Mouse (Mus musculus) liver, embryonic 16.5 days (tissue): ENCODE data around the gene Zfr2. TPM values are rescaled to one million over a fixed set of nuclear protein-coding genes. Genes with fewer than 3 reads are reported as not detected.
A peak's percentile ranks its signal among the peaks of the same experiment; 100 is the strongest.

Experiments used
- ATAC-seq: fragments of 200-750 bp; cut with Nextera tagmentation; 2 replicates; pipeline ENCODE4 v1.8.0; 2017; ENCODE audit warnings: low read depth, mild to moderate bottlenecking, moderate number of reproducible peaks, moderate library complexity
- H3K27ac ChIP-seq: fragments of 300-500 bp; sonication (generic); 2 replicates; pipeline ENCODE4 v1.5.1; 2014; ENCODE audit warnings: mild to moderate bottlenecking, low read length
- H3K27me3 ChIP-seq: fragments of 300-500 bp; sonication (generic); 2 replicates; pipeline ENCODE4 v1.6.1; 2014; ENCODE audit warnings: low read depth, low read length, mixed read lengths; ENCODE audit not compliant: control insufficient read depth, insufficient read depth
- H3K36me3 ChIP-seq: fragments of 300-500 bp; sonication (generic); 2 replicates; pipeline ENCODE4 v1.6.1; 2014; ENCODE audit warnings: mild to moderate bottlenecking; ENCODE audit not compliant: control insufficient read depth, insufficient read depth
- H3K4me1 ChIP-seq: fragments of 300-500 bp; sonication (generic); 2 replicates; pipeline ENCODE4 v1.6.1; 2014; ENCODE audit warnings: low read depth, low read length, mixed read lengths; ENCODE audit not compliant: control insufficient read depth
- H3K4me2 ChIP-seq: fragments of 300-500 bp; sonication (generic); 2 replicates; pipeline ENCODE4 v1.6.1; 2014; ENCODE audit warnings: low read depth, low read length, mixed read lengths
- H3K4me3 ChIP-seq: fragments of 300-500 bp; sonication (generic); 2 replicates; pipeline ENCODE4 v1.5.1; 2014; ENCODE audit warnings: low read depth, mild to moderate bottlenecking, low read length
- H3K9ac ChIP-seq: fragments of 300-500 bp; sonication (generic); 2 replicates; pipeline ENCODE4 v1.6.1; 2014; ENCODE audit warnings: low read depth, low read length
- H3K9me3 ChIP-seq: fragments of 300-500 bp; sonication (generic); replicated peaks from 2 replicates; pipeline ENCODE4 v1.6.1; 2016; ENCODE audit warnings: low read length; ENCODE audit not compliant: control insufficient read depth
- WGBS: fragments of 180-500 bp; shearing (Covaris S2); extraction: QIAGEN DNeasy Blood & Tissue Kit; methylation state at CpG from one replicate; pipeline ENCODE4 v1.1.7; 2014; ENCODE audit not compliant: insufficient replicate concordance; 5-methylcytosine and 5-hydroxymethylcytosine counted together
- polyA plus RNA-seq: library from polyadenylated mRNA; unstranded; fragments of >200 nt; fragmentation: Nextera tagmentation; extraction: Ambion mirVana; gene quantifications from 2 replicates; pipeline ENCODE4 v1.2.1, GENCODE M21; 2015

Gene Zfr2
- polyA plus RNA-seq, 1 experiment from 2014 or later, result 0.59 TPM

DNA sequence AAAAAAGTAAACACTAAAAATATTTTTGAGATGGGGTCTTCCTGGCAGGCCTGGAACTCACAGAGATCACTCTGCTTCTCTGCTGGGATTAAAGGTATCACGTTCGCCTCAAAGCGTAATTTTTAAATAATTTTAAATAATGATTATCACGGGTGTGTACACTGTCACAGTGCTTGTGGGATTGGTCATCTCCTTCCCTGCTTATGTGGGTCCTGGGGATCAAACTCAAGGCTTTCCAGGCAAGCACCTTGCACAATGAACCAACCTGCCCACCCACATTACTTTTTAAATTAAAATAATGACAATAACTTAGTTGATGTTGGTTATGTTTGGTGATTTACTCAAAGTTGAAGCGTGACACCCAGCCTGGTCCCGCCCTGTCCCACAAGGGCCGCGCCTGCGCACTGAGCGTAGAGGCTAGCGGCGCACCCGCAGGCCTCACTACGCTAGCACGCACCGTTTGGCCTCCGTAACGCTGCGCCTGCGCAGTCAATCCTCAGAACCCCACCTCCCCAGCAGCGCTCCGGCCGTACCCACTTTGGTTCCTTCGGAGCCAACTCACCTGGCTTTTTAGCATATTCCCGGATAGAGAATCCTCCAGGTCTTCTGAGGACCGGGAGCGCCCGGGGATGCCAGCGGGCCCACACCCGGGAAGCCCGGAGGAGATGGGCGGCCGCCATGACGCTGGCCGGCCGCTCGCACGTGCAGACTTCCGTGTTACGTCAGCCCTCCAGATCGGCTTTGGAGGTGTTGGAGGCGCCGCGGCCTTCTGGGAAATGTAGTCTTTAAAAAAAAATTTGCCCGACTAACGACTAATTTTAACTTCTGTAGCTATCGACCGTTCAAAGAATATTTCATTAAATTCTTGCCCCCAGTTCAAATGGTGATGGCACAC lies 33.5 kb downstream of the Zfr2 start, which contains the start of the genes Mrpl54 and Apba3:
Gene Mrpl54 (minus strand): TSS at position 724 of the 895 bp plus-strand sequence.
Gene Apba3 (plus strand): TSS at position 750 of the 895 bp plus-strand sequence.
- Histone ChIP-seq H3K4me2 (peak within 1 kb of the TSS; percentile 74), H3K9ac (peak within 1 kb of the TSS; percentile 81), H3K4me1 (peaks cover 25% of the 10 kb centered on the region), H3K36me3 (peaks cover 10% of the 10 kb centered on the region), H3K27ac (peak within 1 kb of the TSS; percentile 86), H3K27me3 (no peaks in the 10 kb centered on the region), H3K9me3 (no peaks in the 10 kb centered on the region), H3K4me3 (peak within 1 kb of the TSS; percentile 91)
- peak; percentile 96 for ATAC-seq
- WGBS, result under 1% methylated on average over 48 of the region's 48 CpGs

DNA sequence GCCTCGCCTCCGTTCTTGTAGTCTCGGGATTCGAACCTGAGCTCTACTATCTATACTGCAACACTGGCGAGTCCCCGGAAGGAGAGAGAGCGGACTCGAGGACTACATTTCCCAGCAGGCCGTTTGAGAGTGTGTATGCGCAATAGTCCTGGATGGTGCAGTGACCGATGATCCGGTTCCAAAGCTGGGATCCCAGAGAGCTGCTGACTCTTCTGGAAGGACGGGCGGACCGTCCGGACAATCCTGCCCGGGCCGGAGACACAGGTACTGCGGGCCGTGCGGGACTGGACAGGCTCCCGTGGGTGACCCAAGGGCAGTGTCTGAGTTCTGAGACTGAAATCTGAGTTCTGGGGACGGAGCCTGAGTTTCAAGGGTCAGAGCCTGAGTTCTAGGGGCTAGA lies 35.1 kb downstream of the Zfr2 start:
- ATAC-seq, result peak; percentile 52
- peak overlapping the region; percentile 68 for H3K4me2 ChIP-seq
- H3K9ac ChIP-seq, result peak overlapping the region; percentile 83
- no peaks in the 10 kb centered on the region for H3K9me3 ChIP-seq
- peak overlapping the region; percentile 49 for H3K27ac ChIP-seq
- H3K4me3 ChIP-seq, result peak overlapping the region; percentile 74
- peaks cover 25% of the 10 kb centered on the region for H3K4me1 ChIP-seq
- WGBS, result 3% methylated on average over 23 of the region's 23 CpGs
- H3K36me3 ChIP-seq, result peaks cover 18% of the 10 kb centered on the region
- no peaks in the 10 kb centered on the region for H3K27me3 ChIP-seq

DNA sequence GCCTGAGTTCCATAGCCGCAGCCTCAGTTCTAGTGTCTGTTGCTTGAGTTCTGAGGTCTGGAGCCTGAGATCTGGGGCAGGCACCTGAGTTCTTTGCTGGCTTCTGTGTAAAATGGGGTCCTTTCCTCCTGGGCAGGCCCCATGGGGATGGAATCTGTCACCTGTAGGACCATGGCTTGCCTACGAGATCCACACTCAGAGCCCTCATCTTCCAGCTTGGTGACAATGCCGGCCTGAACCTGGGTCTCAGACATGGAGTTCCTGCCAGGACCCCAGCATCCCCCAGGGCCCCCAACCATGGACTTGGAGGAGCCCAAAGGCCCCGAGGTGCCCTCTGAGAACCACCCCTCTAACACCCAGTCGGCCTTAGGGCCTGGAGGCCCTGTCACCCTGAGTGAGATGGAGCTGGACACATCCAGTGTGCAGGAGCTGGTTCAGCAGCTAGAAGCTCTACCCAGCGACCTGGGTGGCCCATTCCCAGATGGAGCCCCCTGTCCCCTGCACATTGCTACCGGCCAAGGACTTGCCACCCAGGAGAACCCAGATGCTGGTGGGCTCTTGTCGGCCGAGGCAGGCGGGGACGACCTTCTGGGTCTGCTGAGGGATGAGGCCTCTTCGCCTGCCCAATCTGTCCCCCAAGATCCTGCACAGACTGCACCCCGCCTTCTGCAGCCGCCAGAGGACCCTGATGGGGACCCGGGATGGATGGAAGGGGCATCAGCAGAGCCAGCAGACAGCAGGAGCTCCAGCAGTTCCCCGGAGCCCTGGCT lies 35.9 kb downstream of the Zfr2 start:
- no peaks in the 10 kb centered on the region for H3K9me3 ChIP-seq
- peak overlapping the region; percentile 68 for H3K4me2 ChIP-seq
- H3K4me3 ChIP-seq, result peak overlapping the region; percentile 74
- WGBS, result 66% methylated on average over 16 of the region's 16 CpGs
- no peaks in the 10 kb centered on the region for H3K27me3 ChIP-seq
- H3K9ac ChIP-seq, result peak overlapping the region; percentile 83
- peaks cover 20% of the 10 kb centered on the region for H3K36me3 ChIP-seq
- peak overlapping the region; percentile 49; the same call in 1 of the 2 replicates for H3K27ac ChIP-seq
- ATAC-seq, result no peak
- peaks cover 25% of the 10 kb centered on the region for H3K4me1 ChIP-seq

DNA sequence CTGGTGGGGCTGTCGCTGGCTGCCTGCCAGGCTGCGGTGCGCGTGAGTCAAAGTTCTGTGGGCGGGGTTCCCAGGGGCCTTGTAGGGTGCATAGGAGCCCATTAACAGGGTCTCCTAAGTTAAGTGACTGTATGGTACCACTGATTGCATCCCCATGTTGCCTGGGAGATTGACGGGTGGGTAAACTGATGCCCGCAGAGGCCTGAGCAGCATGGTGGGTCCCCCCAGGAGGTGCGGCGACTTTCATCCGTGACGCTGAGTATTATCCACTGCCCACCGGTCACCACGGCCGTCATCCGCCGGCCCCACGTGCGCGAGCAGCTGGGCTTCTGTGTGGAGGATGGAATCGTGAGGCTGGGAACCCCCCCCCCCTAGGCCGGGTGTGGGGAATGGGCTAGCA lies 39.4 kb downstream of the Zfr2 start:
- no peak for ATAC-seq
- Histone ChIP-seq H3K4me2 (no peak overlapping the region), H3K4me1 (peaks cover 12% of the 10 kb centered on the region), H3K27me3 (no peaks in the 10 kb centered on the region), H3K27ac (no peak overlapping the region), H3K4me3 (no peak overlapping the region), H3K9me3 (no peaks in the 10 kb centered on the region), H3K36me3 (peaks cover 17% of the 10 kb centered on the region), H3K9ac (no peak overlapping the region)
- WGBS, result 90% methylated on average over 21 of the region's 21 CpGs

DNA sequence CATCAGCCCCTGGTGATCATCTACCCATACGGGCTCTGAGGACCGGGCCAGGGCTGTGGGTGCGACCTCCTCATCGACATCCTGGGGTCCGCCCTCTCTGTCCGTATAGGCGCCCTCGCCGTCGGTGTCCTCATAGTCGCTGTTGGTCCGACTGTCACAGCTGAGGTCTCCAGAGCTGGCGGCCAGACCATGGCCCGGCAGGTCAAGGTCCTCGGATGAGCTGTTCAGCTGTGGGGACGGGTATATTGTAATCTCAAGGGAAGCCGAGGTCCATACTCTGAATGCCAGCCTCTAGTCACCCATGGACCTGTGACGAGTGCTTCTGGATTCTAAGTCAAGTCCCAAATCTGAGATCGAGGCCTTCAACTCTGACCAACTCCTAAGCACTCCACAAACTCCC lies 40.9 kb downstream of the Zfr2 start:
- no peak overlapping the region for H3K4me2 ChIP-seq
- no peak overlapping the region for H3K27ac ChIP-seq
- H3K4me1 ChIP-seq, result peaks cover 3% of the 10 kb centered on the region
- no peak overlapping the region for H3K4me3 ChIP-seq
- peaks cover 17% of the 10 kb centered on the region for H3K36me3 ChIP-seq
- H3K9ac ChIP-seq, result no peak overlapping the region
- no peak for ATAC-seq
- H3K9me3 ChIP-seq, result no peaks in the 10 kb centered on the region
- H3K27me3 ChIP-seq, result no peaks in the 10 kb centered on the region
- 81% methylated on average over 19 of the region's 19 CpGs for WGBS

DNA sequence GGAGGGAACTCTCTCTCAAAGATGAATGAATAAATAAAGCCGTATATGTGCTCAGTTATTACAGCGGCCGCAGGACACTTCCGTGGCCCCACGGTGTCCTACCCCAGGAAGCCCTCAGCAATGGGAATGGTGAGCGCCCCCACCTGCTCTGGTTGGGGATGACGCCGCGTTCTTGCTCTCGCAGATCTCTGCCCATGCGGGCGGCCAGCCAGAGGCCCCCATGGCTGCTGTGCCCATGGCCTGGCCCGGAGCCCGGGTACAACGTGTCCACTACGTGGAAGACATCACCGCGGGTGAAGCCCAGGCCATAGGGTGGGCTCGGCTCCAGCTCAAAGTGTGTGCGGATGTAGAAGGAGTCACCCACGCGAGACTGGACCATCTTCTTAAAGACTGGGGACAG lies 44.7 kb downstream of the Zfr2 start:
- no peak overlapping the region for H3K27ac ChIP-seq
- no peak for ATAC-seq
- WGBS, result 72% methylated on average over 22 of the region's 22 CpGs
- no peak overlapping the region for H3K4me3 ChIP-seq
- H3K4me1 ChIP-seq, result no peaks in the 10 kb centered on the region
- no peaks in the 10 kb centered on the region for H3K9me3 ChIP-seq
- no peak overlapping the region for H3K9ac ChIP-seq
- H3K27me3 ChIP-seq, result peaks cover 4% of the 10 kb centered on the region; the same call in 1 of the 2 replicates
- H3K4me2 ChIP-seq, result no peak overlapping the region
- H3K36me3 ChIP-seq, result 0 out of 2 replicates have a peak, but pooled peaks cover 2% of the 10 kb centered on the region

DNA sequence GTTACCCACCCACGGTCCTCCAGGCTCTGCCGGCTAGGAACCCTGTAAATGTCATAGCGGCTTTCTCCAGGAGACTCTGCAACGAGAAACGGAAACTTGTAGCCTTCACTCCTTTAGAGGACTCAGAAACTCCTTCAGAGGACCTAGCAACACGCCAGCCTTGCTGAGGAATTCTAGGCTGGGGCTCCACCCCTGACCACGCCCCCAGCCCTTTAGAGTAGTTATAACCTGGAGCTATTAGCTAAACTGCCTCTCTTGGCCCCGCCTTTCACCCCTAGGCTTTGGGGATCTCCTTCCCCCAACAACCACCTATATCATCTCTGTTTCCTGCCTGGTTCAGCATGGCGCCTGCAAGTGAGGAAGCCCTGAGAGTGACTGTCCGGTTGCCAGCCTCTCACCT lies 46.5 kb downstream of the Zfr2 start:
- no peak for ATAC-seq
- H3K4me2 ChIP-seq, result no peak overlapping the region
- H3K9me3 ChIP-seq, result no peaks in the 10 kb centered on the region
- no peaks in the 10 kb centered on the region for H3K4me1 ChIP-seq
- peaks cover 17% of the 10 kb centered on the region for H3K27me3 ChIP-seq
- H3K4me3 ChIP-seq, result no peak overlapping the region
- no peak overlapping the region for H3K9ac ChIP-seq
- WGBS, result 37% methylated on average over 10 of the region's 10 CpGs
- H3K36me3 ChIP-seq, result no peaks in the 10 kb centered on the region
- no peak overlapping the region for H3K27ac ChIP-seq

DNA sequence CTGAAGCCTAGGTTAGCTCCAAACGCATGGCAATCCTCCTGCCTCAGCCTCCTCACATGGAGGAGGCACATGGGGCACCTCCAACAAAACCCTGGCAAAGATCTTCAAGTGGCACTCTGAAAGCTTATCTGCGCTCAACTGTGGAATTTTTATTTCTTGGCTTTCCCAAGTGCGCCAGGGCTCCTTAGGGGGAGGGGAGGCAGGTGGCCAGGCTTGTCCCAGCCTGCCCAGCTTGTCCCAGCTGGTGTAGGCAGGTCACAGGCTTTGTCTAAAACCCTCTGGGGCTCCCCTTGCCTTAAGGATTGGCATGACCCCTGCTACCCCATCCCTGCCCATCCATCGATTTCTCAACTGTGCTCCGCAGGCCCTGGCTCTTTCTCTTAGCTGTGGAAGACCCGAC lies 51.2 kb downstream of the Zfr2 start:
- peaks cover 25% of the 10 kb centered on the region for H3K4me1 ChIP-seq
- no peaks in the 10 kb centered on the region for H3K36me3 ChIP-seq
- ATAC-seq, result no peak
- H3K27ac ChIP-seq, result no peak overlapping the region
- H3K9me3 ChIP-seq, result no peaks in the 10 kb centered on the region
- WGBS, result 56% methylated on average over 6 of the region's 6 CpGs
- no peak overlapping the region for H3K4me3 ChIP-seq
- H3K4me2 ChIP-seq, result no peak overlapping the region
- no peak overlapping the region for H3K9ac ChIP-seq
- H3K27me3 ChIP-seq, result peaks cover 32% of the 10 kb centered on the region
